Mouse (Mus musculus): Measurements from ENCODE around the gene Tmem203. TPM values are rescaled to one million over a fixed set of nuclear protein-coding genes. Genes with fewer than 3 reads are reported as not detected.

Tmem203 gene
- polyA plus RNA-seq, 1 experiment from 2014 or later = 11.3 TPM

DNA sequence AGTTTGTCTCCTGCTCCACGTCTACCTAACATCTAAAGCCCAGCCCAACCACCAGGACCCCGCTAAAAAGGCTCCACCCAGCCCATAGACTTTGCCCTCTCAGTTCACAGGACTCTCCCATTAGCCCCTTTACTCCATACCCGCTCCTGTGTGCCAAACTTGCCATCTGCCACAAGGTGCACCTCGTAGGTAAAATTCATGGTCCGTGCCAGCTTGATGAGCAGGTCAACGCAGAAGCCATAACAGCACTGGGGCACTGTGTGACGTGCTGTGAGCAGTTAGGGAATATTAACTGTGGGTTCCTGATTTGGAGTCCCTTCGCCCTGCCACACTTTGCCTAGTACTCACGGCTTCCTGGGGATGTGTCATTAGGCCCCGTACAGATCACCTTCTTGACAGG, 42.8 kb downstream of the Tmem203 start:
- H3K4me2 ChIP-seq (ENCODE audit: low read length) = no peak overlapping the region
- H3K36me3 ChIP-seq (ENCODE audit: control insufficient read depth, insufficient read depth, low read length) = peaks cover 10% of the 10 kb centered on the region; the same call in 1 of the 2 replicates
- no peak for ATAC-seq (ENCODE audit: low FRiP score, low TSS enrichment)
- no peak for DNase-seq
- no peak overlapping the region for H3K9ac ChIP-seq (replicated peaks; ENCODE audit: low read length)
- H3K9me3 ChIP-seq (ENCODE audit: control insufficient read depth, low read length) = no peaks in the 10 kb centered on the region
- no peak overlapping the region for H3K4me3 ChIP-seq (replicated peaks; ENCODE audit: low read depth, low read length)
- 85% methylated on average over 10 of the region's 10 CpGs for WGBS
- H3K27me3 ChIP-seq (ENCODE audit: control insufficient read depth, insufficient read depth, low read length) = peaks cover 14% of the 10 kb centered on the region
- H3K27ac ChIP-seq (replicated peaks; ENCODE audit: low read depth, low read length) = no peak overlapping the region
- H3K4me1 ChIP-seq (ENCODE audit: control insufficient read depth, insufficient read depth, low read length) = no peaks in the 10 kb centered on the region

DNA sequence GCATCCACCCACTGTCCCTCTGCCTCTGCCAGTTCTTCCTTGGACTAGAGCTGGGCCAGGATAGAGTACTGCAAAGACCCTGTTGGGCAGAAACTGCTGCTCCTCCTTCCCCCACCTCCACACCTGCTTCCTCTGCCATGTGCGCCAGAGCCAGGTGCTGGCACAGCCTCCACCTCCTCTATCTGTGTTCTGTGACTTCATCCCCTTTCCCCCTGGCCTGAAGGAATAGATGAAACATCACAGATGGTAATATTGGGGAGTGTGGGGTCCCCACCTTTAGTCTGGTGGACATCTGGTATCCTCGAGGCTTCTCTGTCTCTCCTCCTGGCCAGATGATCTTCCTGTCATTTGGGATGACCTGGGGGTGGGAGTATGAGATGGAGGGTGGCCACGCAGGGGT, 48.2 kb downstream of the Tmem203 start:
- Histone ChIP-seq H3K36me3 (ENCODE audit: control insufficient read depth, insufficient read depth, low read length) (peaks cover 5% of the 10 kb centered on the region; the same call in 1 of the 2 replicates), H3K4me3 (replicated peaks; ENCODE audit: low read depth, low read length) (no peak overlapping the region), H3K9me3 (ENCODE audit: control insufficient read depth, low read length) (no peaks in the 10 kb centered on the region), H3K4me2 (ENCODE audit: low read length) (no peak overlapping the region), H3K27me3 (ENCODE audit: control insufficient read depth, insufficient read depth, low read length) (peaks cover 8% of the 10 kb centered on the region), H3K4me1 (ENCODE audit: control insufficient read depth, insufficient read depth, low read length) (0 out of 2 replicates have a peak, but pooled peaks cover 4% of the 10 kb centered on the region), H3K27ac (replicated peaks; ENCODE audit: low read depth, low read length) (no peak overlapping the region), H3K9ac (replicated peaks; ENCODE audit: low read length) (no peak overlapping the region)
- ATAC-seq (ENCODE audit: low FRiP score, low TSS enrichment) (no peak), DNase-seq (no peak)
- WGBS = 79% methylated on average over 3 of the region's 3 CpGs

DNA sequence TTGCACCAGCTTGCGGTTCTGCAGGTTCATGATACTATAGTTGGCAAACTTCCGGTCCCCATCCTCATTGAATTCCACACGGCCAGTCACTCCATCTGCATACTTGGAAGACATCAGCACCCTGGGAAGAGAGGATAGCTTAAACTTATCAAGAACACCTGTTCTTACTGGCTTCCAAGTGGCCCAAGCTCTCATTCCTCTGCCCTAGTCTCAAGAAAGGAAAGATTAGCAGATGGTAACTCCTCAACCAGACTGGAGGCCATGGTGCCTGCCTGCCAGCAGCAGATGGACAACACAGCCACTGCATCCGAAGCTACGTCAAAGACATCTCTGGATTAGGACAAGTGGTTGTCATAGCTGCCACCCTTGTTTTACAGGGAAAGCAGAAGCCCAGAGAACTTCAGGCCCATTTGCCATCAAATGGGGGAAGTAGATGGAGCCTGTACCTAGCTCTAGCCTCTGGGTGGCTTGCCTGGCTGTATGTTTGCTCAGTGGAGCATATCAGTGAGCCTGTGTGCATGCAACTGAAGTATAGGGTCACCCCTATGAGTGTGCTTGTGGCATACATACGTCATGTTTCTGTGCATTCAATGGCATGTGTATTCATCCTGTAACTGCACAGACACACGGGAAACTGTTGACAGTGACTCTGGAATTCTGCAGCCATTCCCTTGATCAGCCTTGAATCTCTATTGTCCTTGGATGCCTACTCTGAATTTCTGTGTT, 48.9 kb downstream of the Tmem203 start:
- peaks cover 15% of the 10 kb centered on the region for H3K27me3 ChIP-seq (ENCODE audit: control insufficient read depth, insufficient read depth, low read length)

DNA sequence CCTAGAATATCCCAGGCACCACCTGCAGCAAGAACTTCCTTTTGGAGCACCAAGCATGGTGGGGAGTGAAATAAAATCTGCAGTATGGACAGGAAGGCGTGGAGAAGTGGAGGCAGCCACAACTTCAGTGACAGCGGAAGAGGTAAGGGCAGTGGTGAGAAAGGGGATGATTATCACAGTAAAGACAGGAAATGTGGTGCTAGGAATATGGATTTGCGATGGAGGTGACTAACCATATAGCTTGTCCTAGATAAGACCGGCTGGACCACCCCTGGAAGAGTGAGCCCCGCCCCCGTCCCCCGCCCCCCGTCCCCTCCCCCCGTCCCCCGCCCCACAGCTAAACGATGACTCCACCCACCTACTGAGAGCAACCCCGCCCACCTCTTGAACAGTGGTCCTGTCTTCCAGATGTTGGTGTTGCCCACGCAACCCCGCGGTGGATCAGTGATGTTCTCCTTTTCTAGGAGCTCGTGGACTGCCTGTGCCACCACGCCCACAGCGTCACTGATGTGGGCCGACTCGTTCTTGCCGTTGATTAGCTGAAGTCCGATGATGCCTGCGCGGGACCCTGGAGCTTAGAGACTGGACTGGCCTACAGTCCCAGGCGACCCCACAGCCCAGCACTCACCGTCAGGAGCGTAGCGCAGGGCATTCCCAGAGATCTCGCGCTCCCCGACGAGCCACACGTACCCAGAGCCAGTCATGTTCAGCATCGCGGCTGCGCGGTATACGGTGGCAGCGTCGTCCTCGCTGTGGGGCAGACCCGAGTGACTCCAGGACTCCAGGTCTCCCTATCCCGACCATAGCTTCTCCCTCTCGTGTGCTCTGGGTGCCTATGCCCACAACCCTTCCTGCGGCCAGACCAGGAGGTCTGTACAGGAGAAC, 49.7 kb downstream of the Tmem203 start:
- peaks cover 23% of the 10 kb centered on the region for H3K27me3 ChIP-seq (ENCODE audit: control insufficient read depth, insufficient read depth, low read length)
- H3K36me3 ChIP-seq (ENCODE audit: control insufficient read depth, insufficient read depth, low read length) = peaks cover 5% of the 10 kb centered on the region; the same call in 1 of the 2 replicates
- 0 out of 2 replicates have a peak, but pooled peaks cover 4% of the 10 kb centered on the region for H3K4me1 ChIP-seq (ENCODE audit: control insufficient read depth, insufficient read depth, low read length)
- peak overlapping the region; percentile 41 for H3K4me3 ChIP-seq (replicated peaks; ENCODE audit: low read depth, low read length)
- 2% methylated on average over 44 of the region's 45 CpGs for WGBS
- H3K27ac ChIP-seq (replicated peaks; ENCODE audit: low read depth, low read length) = peak overlapping the region; percentile 55; the same call in 1 of the 2 replicates
- peak overlapping the region; percentile 57 for H3K9ac ChIP-seq (replicated peaks; ENCODE audit: low read length)
- peak overlapping the region; percentile 76 for H3K4me2 ChIP-seq (ENCODE audit: low read length)
- ATAC-seq (ENCODE audit: low FRiP score, low TSS enrichment) = peak; percentile 76
- no peaks in the 10 kb centered on the region for H3K9me3 ChIP-seq (ENCODE audit: control insufficient read depth, low read length)
- peak; percentile 80 for DNase-seq

More for the DNA sequence above, 48.9 kb downstream of the Tmem203 start:
- 70% methylated on average over 7 of the region's 7 CpGs for WGBS
- Histone ChIP-seq H3K4me2 (ENCODE audit: low read length) (peak overlapping the region; percentile 76), H3K4me1 (ENCODE audit: control insufficient read depth, insufficient read depth, low read length) (0 out of 2 replicates have a peak, but pooled peaks cover 4% of the 10 kb centered on the region), H3K4me3 (replicated peaks; ENCODE audit: low read depth, low read length) (peak overlapping the region; percentile 41), H3K27ac (replicated peaks; ENCODE audit: low read depth, low read length) (no peak overlapping the region), H3K9ac (replicated peaks; ENCODE audit: low read length) (no peak overlapping the region; the same call in 1 of the 2 replicates), H3K9me3 (ENCODE audit: control insufficient read depth, low read length) (no peaks in the 10 kb centered on the region), H3K36me3 (ENCODE audit: control insufficient read depth, insufficient read depth, low read length) (peaks cover 5% of the 10 kb centered on the region; the same call in 1 of the 2 replicates)
- ATAC-seq (ENCODE audit: low FRiP score, low TSS enrichment) (no peak), DNase-seq (no peak)

Other genes starting within 250 kb of the Tmem203 start
- gene Nsmf, start 201.1 kb upstream of the Tmem203 start, polyA plus RNA-seq (2014; fragmentation: Nextera tagmentation; extraction: Ambion mirVana) = 99.3 and 125 TPM in 2 replicates
- not detected in 2 replicates for gene Entpd8, start 175.1 kb upstream of the Tmem203 start, polyA plus RNA-seq (2014; fragmentation: Nextera tagmentation; extraction: Ambion mirVana)
- gene Noxa1, start 160.3 kb upstream of the Tmem203 start, polyA plus RNA-seq (2014; fragmentation: Nextera tagmentation; extraction: Ambion mirVana) = not detected in 2 replicates
- gene Nrarp, start 74.7 kb upstream of the Tmem203 start, polyA plus RNA-seq (2014; fragmentation: Nextera tagmentation; extraction: Ambion mirVana) = 13.0 and 20.8 TPM in 2 replicates
- 0.66 and 1.1 TPM in 2 replicates for gene Tor4a, start 58.6 kb upstream of the Tmem203 start, polyA plus RNA-seq (2014; fragmentation: Nextera tagmentation; extraction: Ambion mirVana)
- 82.6 and 98.7 TPM in 2 replicates for gene Nelfb, start 44.0 kb upstream of the Tmem203 start, polyA plus RNA-seq (2014; fragmentation: Nextera tagmentation; extraction: Ambion mirVana)
- 0.16 TPM in 1 of 2 replicates, not detected in the other for gene Stpg3, start 40.8 kb upstream of the Tmem203 start, polyA plus RNA-seq (2014; fragmentation: Nextera tagmentation; extraction: Ambion mirVana)
- not detected in 2 replicates for gene Fam166a, start 36.7 kb upstream of the Tmem203 start, polyA plus RNA-seq (2014; fragmentation: Nextera tagmentation; extraction: Ambion mirVana)
- 319 and 339 TPM in 2 replicates for gene Tubb4b, start 30.7 kb upstream of the Tmem203 start, polyA plus RNA-seq (2014; fragmentation: Nextera tagmentation; extraction: Ambion mirVana)
- not detected in 2 replicates for gene Slc34a3, start 21.1 kb upstream of the Tmem203 start, polyA plus RNA-seq (2014; fragmentation: Nextera tagmentation; extraction: Ambion mirVana)
- gene Rnf224, start 18.7 kb upstream of the Tmem203 start, polyA plus RNA-seq (2014; fragmentation: Nextera tagmentation; extraction: Ambion mirVana) = not detected in 2 replicates
- gene Rnf208, start 13.2 kb upstream of the Tmem203 start, polyA plus RNA-seq (2014; fragmentation: Nextera tagmentation; extraction: Ambion mirVana) = 138 and 147 TPM in 2 replicates
- not detected in 2 replicates for gene Cysrt1, start 13.0 kb upstream of the Tmem203 start, polyA plus RNA-seq (2014; fragmentation: Nextera tagmentation; extraction: Ambion mirVana)
- gene AL732309.1, start 8.6 kb upstream of the Tmem203 start, polyA plus RNA-seq (2014; fragmentation: Nextera tagmentation; extraction: Ambion mirVana) = 3.7 and 5.1 TPM in 2 replicates
- gene Tprn, start 7.2 kb downstream of the Tmem203 start, polyA plus RNA-seq (2014; fragmentation: Nextera tagmentation; extraction: Ambion mirVana) = 13.1 and 13.3 TPM in 2 replicates
- gene Ssna1, start 17.0 kb downstream of the Tmem203 start, polyA plus RNA-seq (2014; fragmentation: Nextera tagmentation; extraction: Ambion mirVana) = 196 TPM in 2 replicates
- 112 and 117 TPM in 2 replicates for gene Anapc2, start 17.0 kb downstream of the Tmem203 start, polyA plus RNA-seq (2014; fragmentation: Nextera tagmentation; extraction: Ambion mirVana)
- gene Tmem210, start 32.7 kb downstream of the Tmem203 start, polyA plus RNA-seq (2014; fragmentation: Nextera tagmentation; extraction: Ambion mirVana) = not detected in 2 replicates
- gene Lrrc26, start 34.5 kb downstream of the Tmem203 start, polyA plus RNA-seq (2014; fragmentation: Nextera tagmentation; extraction: Ambion mirVana) = 0.30 TPM in 1 of 2 replicates, not detected in the other
- 40.5 and 41.3 TPM in 2 replicates for gene Grin1, start 63.7 kb downstream of the Tmem203 start, polyA plus RNA-seq (2014; fragmentation: Nextera tagmentation; extraction: Ambion mirVana)
- 71.2 and 78.7 TPM in 2 replicates for gene Man1b1, start 76.9 kb downstream of the Tmem203 start, polyA plus RNA-seq (2014; fragmentation: Nextera tagmentation; extraction: Ambion mirVana)
- gene Dpp7, start 100.9 kb downstream of the Tmem203 start, polyA plus RNA-seq (2014; fragmentation: Nextera tagmentation; extraction: Ambion mirVana) = 19.2 and 19.8 TPM in 2 replicates
- gene Uap1l1, start 110.2 kb downstream of the Tmem203 start, polyA plus RNA-seq (2014; fragmentation: Nextera tagmentation; extraction: Ambion mirVana) = 2.6 and 5.3 TPM in 2 replicates
- 13.0 and 15.4 TPM in 2 replicates for gene Sapcd2, start 116.9 kb downstream of the Tmem203 start, polyA plus RNA-seq (2014; fragmentation: Nextera tagmentation; extraction: Ambion mirVana)
- 2.0 and 2.1 TPM in 2 replicates for gene Entpd2, start 140.4 kb downstream of the Tmem203 start, polyA plus RNA-seq (2014; fragmentation: Nextera tagmentation; extraction: Ambion mirVana)
- gene Npdc1, start 143.9 kb downstream of the Tmem203 start, polyA plus RNA-seq (2014; fragmentation: Nextera tagmentation; extraction: Ambion mirVana) = 374 and 422 TPM in 2 replicates
- gene Fut7, start 167.8 kb downstream of the Tmem203 start, polyA plus RNA-seq (2014; fragmentation: Nextera tagmentation; extraction: Ambion mirVana) = 0.17 and 0.26 TPM in 2 replicates
- gene Abca2, start 173.3 kb downstream of the Tmem203 start, polyA plus RNA-seq (2014; fragmentation: Nextera tagmentation; extraction: Ambion mirVana) = 16.9 and 17.7 TPM in 2 replicates
- 1.7 and 1.9 TPM in 2 replicates for gene Clic3, start 201.4 kb downstream of the Tmem203 start, polyA plus RNA-seq (2014; fragmentation: Nextera tagmentation; extraction: Ambion mirVana)
- 95.4 and 126 TPM in 2 replicates for gene Paxx, start 205.7 kb downstream of the Tmem203 start, polyA plus RNA-seq (2014; fragmentation: Nextera tagmentation; extraction: Ambion mirVana)
- 3.7 and 71.9 TPM in 2 replicates for gene Ptgds, start 214.6 kb downstream of the Tmem203 start, polyA plus RNA-seq (2014; fragmentation: Nextera tagmentation; extraction: Ambion mirVana)
- gene Lcn12, start 238.5 kb downstream of the Tmem203 start, polyA plus RNA-seq (2014; fragmentation: Nextera tagmentation; extraction: Ambion mirVana) = not detected in 2 replicates
- 110 and 117 TPM in 2 replicates for gene Fbxw5, start 245.3 kb downstream of the Tmem203 start, polyA plus RNA-seq (2014; fragmentation: Nextera tagmentation; extraction: Ambion mirVana)
- 5.5 and 6.1 TPM in 2 replicates for gene C8g, start 246.3 kb downstream of the Tmem203 start, polyA plus RNA-seq (2014; fragmentation: Nextera tagmentation; extraction: Ambion mirVana)

Measured in midbrain, embryonic 14.5 days (tissue).